Mouse (Mus musculus): ENCODE measurements at regions not wholly inside any gene's neighbourhood (a gene's known extent, or its start where the extent isn't known, plus 50 kb on each side); places are given as distances from the start of the nearest gene placed in this dataset.
A peak's percentile ranks its signal among the peaks of the same experiment; 100 is the strongest.

DNA sequence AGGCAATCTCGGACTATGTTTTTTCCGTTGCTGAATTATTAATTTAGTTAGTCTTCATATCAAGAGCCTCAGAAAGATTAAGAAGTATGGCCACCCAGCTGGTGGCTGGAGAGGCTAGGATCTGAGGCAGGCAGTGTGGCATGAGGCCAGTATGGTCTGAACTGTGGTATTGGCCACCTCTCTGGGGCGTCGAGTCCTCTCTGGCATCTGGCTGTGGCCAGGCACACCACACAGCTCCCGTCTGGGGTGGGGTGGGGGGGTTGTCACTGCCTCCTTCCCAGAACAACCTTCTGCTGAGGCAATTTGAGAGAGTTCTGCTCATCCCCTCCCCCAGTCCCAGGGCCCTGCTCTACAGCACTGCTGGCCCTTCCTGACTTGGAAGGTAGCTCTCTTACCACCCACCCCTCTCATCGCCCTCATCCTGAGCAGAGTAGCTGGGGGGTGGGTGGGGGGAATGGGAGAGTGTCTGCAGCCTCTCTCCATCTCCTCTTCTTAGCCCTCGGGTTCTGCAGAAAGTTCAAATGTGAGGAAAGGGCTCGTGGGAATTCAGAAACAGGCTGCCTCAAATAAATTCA is 103.2 kb downstream of the Vegfa start:
- DNase-seq (ENCODE audit: low spot score): no peak

DNA sequence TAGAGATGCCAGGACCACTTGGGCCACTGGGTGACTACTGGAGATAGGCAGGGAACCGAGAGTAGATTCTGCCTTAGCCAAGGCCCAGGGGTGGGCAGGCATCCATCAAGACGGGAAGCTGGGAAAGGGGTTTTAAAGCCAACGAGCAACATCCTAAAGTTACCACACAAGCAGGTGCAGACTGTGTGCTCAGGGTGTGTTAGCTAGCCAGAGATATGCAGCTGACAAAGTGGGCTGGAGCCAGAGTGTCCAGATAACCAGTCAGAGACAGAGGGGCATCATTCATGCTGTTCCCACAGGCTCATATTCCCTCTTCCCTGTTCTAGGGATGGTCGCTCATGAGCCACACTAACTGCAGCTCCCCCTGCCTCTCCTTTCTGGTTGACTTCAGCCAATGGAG is 104.2 kb downstream of the Vegfa start:
- DNase-seq (ENCODE audit: low spot score): no peak

DNA sequence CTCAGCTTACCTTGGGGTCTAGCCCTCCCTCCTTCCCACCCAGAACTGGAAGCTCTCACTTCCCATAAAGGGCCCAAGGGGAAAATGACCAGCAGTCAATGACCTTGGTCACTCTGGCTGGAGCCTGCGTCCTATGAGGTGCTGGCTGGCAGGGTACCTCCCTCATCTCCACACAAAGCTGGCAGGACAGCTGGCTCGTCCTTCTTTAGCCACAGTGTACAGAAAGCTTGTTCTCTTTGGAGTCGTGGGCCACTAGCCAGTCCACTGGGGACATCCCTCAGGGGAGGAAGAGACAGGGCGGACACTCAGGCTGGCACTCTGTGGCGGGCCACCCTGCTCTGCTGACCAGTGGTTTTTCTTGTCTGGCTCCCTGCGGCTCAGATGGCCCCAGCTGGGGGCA is 106.3 kb downstream of the Vegfa start:
- no peak for DNase-seq (ENCODE audit: low spot score)

DNA sequence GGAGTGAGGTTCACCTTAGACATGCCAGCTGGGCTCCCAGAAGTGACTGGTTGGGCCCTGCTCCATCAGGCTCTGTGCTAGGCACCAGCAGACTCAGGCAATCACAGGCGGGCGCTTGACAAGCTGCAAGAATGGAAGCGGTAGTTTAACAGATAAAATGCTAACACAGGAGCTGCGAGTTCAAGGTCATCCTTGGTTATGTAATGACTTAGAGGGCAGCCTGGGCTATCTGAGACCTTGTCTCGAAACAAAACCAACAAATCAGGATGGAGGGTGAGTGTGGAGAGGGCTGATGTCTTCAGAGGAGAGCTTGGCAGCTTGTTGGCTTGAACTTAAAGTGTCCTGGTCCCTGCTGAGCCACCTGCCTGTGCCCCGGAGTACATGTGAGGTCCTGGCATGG is 107.6 kb downstream of the Vegfa start:
- DNase-seq (ENCODE audit: low spot score): no peak

DNA sequence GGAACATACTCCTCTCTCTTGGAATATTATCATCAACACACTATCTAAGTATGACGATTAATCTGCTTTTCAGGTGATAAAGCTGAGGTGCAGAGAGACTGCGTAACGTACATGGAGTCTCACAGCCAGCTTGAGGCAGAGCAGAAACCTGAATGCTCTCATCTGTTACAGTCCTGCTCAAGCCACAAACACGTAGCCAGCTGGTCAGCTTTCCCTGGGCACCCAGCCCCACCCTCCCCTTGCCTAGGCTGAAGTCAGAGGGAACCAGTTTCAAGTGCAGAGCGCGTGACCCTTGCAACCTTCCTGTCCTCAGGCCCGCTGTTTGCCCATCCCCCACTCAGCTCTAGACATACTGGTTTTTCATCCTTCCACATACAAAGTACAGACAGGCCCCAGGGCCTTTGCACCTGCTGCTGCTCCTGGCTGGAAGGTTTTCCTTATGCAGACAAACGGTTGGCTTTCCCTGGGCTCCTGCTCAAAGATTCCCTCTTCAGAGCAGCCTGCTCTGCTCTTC is 108.9 kb downstream of the Vegfa start:
- no peak for DNase-seq (ENCODE audit: low spot score)

DNA sequence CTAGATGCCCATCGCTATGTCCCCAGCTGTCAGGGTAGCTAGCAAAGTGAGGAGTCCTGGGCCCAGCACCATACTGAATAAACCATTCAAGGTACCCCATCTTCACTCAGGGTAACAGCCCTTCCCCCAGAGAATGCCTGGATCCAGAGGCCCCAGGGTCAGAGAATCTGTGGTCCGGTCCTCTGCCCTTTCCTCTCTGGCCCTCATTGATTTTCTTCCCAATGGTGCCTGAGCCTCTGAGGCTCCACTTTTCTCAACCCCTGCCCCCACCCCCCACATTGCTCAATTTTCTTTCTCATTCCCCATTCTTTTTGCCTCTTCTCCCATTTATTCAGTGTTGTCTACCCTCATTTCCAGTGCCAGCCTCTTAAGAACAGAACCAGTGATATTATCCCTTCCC is 114.5 kb downstream of the Vegfa start:
- no peak for DNase-seq (ENCODE audit: low spot score)

DNA sequence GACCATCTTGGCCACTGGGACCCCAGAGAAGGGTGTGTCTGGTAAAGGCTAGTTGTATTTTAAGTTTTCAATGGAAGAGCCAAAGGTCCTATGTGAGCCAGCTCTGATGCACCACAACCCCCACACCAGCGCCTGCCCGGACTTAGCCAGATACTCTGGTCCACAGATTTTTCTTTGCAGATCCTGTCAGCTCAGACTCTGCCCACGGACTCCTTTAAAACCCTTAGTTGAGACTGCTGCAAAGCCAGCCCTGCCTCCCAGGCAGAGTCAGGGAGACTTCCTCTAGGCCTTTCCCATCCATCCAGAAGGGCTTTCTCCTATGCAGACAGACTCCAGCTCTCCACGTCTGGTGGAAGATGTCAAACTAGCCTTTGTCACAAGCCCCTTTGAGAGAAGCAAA is 115.2 kb downstream of the Vegfa start:
- no peak for DNase-seq (ENCODE audit: low spot score)

DNA sequence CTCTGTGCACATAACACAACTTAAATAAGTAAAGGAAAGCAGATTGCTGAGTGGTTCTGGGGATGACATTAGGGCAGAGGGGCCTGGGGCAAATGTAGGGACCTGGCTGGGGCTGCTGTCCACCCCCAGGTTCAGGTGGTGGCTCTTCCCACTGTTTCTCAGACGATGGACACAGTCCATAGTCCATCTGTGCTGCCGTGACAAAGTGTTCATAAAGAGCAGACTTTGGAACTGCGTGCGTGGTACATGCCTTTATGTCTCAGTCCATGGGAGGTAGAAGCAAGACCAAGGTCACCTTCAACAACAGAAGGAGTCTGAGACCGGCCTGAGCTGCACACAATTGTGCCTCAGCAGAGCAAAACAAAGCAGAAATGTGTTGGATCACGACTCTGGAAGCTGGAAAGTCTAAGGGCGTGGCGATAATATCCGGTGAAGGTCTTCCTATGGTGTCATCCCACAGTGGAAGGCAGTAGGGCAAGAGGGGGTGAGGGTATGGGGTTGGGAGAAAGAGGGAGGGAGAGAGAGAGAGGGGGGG is 117.4 kb downstream of the Vegfa start:
- DNase-seq (ENCODE audit: low spot score): no peak

DNA sequence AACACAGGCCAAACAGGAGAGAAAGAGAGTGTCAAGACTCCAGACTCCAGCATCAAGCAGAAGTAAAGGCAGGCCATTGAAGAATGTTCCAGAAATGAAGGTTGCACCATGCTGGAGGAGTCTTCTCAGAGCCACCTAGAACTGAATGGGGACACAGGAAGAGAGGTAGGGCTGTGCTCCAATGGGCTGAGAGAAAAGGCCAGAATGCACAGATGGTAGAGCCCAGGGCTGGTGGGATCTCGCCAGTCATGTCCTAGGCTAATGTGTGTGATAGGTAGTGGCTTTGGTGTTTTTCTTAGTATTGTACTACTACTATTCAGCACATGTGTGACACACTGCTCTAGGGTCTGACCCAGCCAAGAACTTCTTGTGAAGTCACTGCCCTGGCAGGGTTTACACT is 117.9 kb downstream of the Vegfa start:
- no peak for DNase-seq (ENCODE audit: low spot score)

DNA sequence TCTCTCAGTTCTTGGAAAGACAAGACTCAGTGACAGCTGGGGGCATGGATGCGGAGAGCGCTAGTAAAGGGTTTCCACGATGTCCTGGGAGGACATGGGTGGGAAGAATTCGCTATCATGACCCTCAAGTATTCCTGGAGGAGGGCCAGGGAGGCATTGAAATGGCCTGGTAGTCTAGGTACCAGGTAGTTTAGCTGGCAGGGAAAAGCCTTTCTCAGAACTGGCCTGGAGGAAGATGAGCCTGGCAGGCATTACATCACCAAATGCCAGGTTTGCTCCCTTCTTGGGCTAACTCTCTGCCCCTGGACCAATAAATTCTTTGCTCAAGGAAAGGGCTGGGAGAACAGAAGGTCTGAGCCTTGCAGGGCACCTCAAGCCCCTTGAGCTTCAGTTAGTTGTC is 118.5 kb downstream of the Vegfa start:
- DNase-seq (ENCODE audit: low spot score): no peak

DNA sequence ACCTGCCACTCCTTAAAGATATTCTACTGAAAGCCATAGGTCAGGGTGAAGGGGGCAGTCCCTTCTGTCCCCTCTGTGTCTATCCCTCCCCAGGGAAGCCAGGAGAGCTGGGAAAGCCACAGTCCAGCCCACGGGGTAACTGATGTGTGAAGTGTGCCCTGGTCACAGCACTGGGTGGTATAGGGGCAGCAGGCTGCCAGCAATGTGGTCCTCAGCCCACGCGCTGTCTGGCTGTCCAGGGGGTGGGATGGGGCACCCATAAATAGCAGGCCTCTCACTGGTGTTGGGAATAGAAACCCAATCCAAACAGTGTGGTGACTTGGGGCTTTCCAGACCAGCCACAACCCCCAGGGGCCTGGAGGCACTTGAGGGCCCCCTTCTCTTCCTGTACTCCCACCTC is 120.0 kb downstream of the Vegfa start:
- no peak for DNase-seq (ENCODE audit: low spot score)

DNA sequence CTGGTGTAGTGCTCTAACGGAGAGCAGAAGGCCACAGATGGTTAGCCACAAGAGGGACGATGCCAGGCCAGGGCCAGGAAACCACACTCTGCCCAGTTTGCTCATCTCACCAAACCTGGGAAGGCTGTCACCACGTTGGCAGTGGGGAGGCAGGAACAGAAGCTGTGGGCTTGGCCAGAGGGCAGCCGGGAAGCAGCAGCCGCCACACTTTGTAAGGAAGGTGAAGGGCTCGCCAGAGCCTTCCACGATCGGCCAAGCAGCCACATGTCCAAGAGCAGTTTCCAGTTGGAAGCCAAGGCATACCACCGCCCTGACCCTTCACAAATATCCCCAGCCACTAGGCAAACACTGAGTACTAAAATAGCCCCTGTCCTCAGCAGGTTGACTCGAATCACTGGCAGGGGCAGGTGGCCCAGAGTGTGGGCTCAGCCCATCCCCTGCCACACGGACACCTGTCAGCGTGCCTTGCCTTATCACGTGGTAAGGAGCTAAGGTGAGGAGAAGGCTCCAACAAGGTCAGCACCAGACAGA is 120.9 kb downstream of the Vegfa start:
- DNase-seq (ENCODE audit: low spot score): no peak

DNA sequence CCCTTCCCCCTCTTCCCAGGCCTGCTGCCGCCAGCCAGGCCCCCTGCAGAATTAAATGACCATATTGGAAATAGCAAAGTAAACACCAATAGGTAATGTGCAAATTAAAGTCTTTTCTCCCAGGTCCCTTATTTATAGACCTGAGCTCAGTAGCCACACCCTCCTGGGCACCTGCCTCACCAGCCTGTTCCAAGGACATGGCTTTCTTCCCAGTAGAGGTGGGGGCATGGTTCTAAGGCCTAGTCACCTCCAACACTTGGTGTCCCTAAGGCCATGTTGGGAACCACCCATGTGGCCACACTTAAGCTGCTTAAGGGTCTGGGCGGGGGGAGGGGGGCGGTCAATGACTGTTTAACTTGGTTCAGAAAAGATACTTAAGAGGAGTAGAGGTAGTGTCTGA is 121.9 kb downstream of the Vegfa start:
- no peak for DNase-seq (ENCODE audit: low spot score)

DNA sequence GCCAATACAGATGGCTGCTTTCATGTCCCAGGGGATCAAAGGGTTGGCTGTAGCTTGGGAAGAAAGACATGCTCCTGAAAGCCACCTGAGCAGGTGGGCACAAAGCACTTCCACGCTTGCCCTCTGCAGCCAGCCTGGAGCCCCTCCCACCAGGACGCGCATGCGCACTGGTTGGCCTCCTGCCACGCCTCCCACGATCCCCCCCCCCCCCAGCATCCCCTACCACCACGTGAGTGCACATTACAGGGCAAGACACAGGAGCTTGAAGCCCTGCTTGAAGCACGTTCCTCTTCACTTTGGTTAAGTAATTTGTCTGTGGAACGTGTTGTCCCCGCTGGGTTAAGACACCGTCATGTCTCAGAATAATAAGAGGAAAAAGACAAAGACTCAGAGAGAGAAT is 124.6 kb downstream of the Vegfa start:
- DNase-seq (ENCODE audit: low spot score): no peak

DNA sequence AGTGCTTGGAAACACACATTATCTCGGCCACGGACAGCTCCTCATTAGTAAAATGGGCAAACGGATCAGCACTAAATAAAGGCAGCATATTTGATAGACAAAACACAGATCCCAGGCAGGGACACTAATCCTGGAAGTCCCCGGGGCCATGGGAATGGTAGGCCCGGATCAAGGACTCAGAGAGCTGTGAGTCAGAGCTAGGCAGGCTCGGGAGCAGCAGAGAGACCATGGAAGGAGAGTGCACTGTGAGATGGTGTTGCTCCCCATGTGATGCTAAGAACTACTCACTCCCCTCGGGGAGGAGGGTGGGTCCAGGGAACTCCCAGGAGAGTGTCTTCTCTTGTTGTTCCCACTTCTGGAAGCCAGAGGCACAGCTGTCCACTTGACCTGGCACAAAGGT is 126.6 kb downstream of the Vegfa start:
- DNase-seq (ENCODE audit: low spot score): no peak

DNA sequence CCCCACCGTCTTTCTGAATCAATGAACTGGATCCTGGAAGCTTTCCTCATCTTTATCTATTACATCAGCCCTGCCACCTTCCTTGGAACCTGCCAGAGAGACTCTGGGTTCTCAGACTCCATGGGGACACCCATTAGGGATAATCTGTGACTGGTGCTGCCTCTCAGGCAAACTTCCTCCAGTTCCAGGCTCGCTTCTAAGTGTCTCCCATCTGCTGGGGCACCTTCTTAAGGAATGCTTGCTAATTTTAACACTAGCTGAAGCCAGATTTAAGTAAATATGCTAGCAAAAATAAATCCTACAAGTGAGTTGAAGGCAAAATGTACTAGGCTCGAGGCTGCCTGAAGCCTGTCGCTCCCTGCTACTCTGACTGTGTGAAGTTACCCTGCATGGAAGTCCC is 127.9 kb downstream of the Vegfa start:
- no peak for DNase-seq (ENCODE audit: low spot score)

DNA sequence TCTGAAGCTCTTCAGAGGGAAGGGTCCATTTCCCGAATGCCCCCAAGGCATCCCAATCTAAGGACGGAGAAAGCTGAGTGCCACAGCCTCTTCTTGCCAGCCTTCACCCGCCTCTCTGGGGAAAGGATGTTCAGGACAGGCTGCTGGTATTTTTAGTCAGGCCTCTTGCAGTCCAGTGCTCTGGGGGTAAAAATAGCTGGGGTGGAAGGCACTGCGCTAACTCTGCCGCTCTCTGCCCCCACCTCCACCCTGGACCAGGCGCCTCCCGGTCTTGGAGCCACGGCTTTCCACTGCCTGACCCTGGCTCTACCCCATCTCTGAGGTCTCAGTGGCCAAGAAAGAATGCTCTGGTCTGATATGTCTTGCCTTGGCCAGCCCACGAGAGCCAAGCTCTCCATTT is 128.9 kb downstream of the Vegfa start:
- DNase-seq (ENCODE audit: low spot score): no peak

DNA sequence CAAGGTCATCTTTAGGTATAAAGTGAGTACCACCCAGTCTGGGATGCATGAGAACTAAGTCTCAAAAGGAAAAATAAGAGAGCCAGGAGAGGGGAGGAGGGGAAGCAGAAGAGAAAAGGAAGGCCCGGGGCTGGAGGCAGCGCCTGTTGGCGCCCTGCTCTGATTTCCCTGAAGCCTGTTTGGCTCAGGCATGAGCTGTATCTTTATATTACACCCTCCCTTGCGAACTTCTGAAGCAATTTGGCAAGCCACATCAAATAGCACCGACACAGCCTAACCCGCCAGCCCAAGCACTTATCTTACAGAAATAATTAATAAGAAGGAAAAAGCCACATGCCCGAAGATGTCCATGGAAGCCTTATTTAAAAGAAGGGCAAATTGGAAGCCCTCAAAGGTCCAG is 129.5 kb downstream of the Vegfa start:
- no peak for DNase-seq (ENCODE audit: low spot score)

DNA sequence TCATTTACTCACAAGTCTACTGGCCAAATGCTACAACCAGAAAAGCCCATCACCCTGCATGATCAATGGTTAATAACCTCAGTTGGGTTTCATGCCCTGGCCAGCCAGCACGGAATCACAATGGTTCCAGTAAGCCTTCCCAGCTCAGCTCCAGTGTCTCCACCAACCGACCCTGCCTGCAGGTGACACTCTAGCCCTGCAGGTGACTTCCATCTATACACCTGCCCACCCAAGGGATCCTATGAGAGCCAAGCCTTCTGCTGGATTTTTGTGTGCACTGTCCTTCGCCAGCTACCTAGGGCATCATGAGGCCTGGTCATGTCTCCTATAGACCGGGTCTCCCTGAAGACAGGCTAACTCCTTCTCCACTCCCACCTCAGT is 135.3 kb downstream of the Vegfa start:
- no peak for DNase-seq (ENCODE audit: low spot score)

DNA sequence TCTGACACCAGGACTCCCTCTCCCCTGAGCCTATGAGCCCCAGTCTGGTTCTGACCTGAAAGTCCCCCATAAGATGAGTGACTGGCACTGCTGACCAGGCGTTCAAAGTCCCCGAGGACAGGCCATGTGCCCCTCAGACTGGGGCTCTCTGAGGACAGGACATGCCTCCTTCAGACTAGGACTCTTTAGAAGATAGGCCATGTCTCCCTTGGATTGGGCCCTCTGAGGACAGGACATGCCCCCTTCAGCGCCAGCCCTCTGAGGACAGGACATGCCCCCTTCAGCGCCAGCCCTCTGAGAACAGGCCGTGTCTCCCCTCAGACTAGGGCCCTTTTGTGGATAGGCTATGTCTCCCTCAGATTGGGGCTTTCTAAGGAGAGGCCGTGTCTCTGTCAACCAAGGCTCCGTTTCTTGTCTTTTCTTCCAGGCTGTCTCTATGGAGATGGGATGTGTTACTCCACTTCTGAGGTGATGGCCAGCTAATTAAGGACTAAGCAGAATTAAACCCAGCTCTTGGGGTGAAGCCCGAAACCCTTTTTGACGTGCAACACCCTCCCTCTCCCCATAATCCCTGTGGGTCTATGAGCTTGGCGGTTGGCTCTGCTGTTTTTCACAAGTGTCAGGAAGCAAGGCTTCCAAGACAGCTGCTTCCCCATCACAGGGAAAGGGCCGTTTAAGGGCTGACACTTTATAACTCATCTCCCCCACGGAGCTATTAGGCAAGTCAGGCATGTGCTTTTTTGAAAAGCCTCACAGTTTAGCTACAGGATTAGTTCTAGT is 135.8 kb downstream of the Vegfa start:
- DNase-seq (ENCODE audit: low spot score): no peak

DNA sequence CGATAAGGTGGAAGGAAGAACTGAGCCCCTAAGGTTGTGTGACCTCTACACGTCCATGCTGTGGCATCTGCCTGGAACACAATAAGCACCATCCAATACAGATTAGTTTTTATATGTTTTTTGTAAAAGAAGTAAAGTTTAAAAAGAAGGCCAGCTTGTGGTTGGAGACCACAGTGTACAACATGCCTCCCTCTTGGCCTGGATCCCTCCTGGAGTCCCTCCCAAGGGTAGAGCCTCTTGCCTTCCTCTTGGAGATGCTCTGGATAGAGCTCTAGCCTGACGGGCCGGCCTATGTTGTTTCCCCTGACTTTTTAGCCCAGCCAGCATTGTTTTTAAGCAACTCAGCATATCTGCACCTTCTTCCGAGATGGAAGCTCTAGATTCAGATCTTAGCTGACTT is 138.0 kb downstream of the Vegfa start:
- no peak for DNase-seq (ENCODE audit: low spot score)

DNA sequence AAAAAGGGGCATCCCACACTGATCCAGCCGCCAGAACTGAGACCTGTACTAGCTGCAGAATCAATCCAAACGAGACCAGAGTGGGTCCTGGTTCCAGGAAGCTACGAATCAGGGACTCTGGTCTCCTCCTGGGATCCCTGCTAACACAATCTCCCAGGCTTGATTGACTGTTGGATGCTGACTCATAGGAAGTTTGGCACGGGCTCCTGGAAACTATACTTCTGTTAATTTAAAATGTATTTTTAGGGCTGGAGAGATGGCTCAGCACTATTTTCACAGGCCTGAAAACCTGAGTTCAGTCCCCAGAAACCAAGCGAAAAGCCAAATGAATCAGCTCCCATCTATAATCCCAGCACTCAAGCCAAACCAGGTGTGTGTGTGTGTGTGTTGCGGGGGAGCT is 138.5 kb downstream of the Vegfa start:
- DNase-seq (ENCODE audit: low spot score): no peak

DNA sequence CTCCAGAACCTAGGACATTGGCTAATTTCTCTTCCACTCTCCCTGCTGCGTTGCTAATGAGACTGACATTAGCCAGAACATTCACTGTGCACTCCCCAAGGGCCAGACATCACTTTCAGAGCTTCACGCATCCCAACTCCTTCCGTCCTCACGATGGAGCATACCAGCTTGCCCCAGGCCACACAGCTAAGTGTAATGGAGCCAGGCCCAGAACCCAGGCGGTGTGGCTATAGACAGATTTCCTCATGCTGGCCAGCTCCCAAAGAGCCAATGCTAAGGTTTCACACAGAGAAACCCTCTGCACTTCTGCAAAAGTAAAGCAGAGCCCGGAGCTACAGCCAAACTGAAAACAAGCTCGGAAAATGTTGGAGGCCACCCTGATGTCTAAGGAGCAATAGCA is 139.1 kb downstream of the Vegfa start:
- no peak for DNase-seq (ENCODE audit: low spot score)

DNA sequence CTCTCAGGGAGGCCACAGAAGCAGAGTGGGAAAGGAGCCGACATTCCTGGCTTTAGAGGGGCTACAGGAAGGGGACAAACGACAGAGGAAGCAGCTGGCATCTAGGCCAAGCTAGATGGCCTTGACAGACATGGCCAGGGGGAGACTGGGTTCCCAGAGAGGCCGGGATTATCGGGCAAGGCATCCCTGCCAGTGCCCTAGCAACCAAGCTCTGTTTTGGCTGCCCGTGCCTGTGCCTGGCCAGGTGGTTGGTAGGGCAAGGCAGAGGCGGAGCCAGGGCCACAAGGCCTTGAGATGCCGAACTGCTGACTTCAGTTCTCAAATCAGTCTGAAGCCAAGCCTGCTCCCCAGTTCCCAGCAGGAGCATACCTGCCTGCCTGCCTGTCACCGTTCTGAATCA is 142.7 kb downstream of the Vegfa start:
- peak; percentile 73 for DNase-seq (ENCODE audit: low spot score)

Measured in ovary, adult 18-20 months (tissue).